Mouse (Mus musculus) heart, adult 10 weeks (tissue): ENCODE data around the gene Zfp334. TPM values are rescaled to one million over a fixed set of nuclear protein-coding genes. Genes with fewer than 3 reads are reported as not detected.

ENCODE experiments used
- polyA plus RNA-seq: library from polyadenylated mRNA; stranded (reverse); fragments of 350-450 nt; fragmentation: Illumina TruSeq; extraction: RNeasy Lipid Tissue Mini Kit (QIAGEN cat#74804); gene quantifications from one replicate; pipeline ENCODE4 v1.2.3, GENCODE M21; 2014; ENCODE audit warnings: low read depth, low replicate concordance

The Zfp334 gene
- polyA plus RNA-seq, result 1.6 TPM

GRCm38 (mm10) chr2:165387844-165388495, at the start of gene Zfp334:
Gene Zfp334, minus strand, starts transcription at chr2:165388259.

DNA sequence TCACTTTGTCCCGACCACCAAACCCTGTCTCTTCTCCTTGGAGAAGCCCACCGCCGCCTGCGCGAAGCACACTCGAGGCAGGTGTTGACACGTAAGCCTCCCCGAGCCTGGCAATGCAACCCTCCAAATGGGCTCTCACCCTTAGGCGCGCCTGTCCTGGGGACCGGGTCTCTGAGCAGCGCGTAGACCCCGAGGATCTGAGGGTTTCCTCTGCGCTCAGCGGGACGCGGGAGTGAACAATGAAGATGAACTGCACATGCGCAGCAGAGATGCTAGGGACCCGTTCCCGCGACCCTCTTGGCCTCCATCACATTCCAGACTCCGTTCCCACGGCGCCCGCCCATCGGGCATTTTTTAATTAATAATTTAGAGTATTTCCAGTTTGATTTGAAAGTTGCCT, 19.6 kb downstream of the Zfp334 start, which contains the start of gene Zfp663:
Gene Zfp663, minus strand, starts transcription at position 234 of the 400 bp plus-strand sequence.

GRCm38 (mm10) chr2:165326304-165327190, 61.5 kb downstream of the Zfp334 start, which contains the start of gene Elmo2:
Gene Elmo2, minus strand, starts transcription at chr2:165326479.

Other genes starting within 250 kb of the Zfp334 start
- 1.4 TPM for gene Cdh22, start 153.4 kb downstream of the Zfp334 start, polyA plus RNA-seq
- gene Slc35c2, start 100.4 kb downstream of the Zfp334 start, polyA plus RNA-seq, result 21.7 TPM
- 17.1 TPM for gene Elmo2, start 61.8 kb downstream of the Zfp334 start, polyA plus RNA-seq
- not detected for gene Zfp663, start 19.5 kb downstream of the Zfp334 start, polyA plus RNA-seq
- gene Ocstamp, start 12.1 kb upstream of the Zfp334 start, polyA plus RNA-seq, result not detected
- 0.13 TPM for gene Slc13a3, start 85.0 kb upstream of the Zfp334 start, polyA plus RNA-seq
- gene Trp53rka, start 105.1 kb upstream of the Zfp334 start, polyA plus RNA-seq, result 11.3 TPM
- gene Slc2a10, start 115.5 kb upstream of the Zfp334 start, polyA plus RNA-seq, result 2.3 TPM
- gene Eya2, start 206.8 kb upstream of the Zfp334 start, polyA plus RNA-seq, result 1.2 TPM